Mouse (Mus musculus): ENCODE data around the gene Elof1. TPM values are rescaled to one million over a fixed set of nuclear protein-coding genes. Genes with fewer than 3 reads are reported as not detected.
"Not testable (repeated sequence)": the region's sequence is repeated elsewhere in the genome, so short reads cannot be mapped to it uniquely, and the experiment has no call there.

Elof1 gene
- polyA plus RNA-seq, 1 experiment from 2014 or later, result 75.6 TPM

DNA sequence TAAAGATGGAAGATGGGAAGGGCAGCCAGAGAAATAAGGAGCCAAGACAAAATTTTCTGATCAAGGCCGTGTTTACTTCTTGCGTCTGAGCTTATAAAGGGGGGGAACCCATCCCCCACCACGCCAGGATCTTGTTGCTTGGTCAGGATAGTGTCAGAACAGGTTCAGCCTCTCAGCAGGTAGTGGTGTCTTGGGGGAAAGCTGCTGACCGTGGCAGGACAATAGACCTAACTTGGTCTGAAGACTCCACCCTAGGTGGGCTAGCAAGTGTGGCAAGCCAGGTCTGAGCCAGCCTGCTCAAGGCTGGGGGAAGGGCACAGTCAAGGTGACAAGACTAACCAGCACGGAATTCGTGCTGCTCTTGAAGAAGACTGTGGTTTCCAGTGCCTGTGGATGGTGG is 44.3 kb upstream of the Elof1 start:
- Histone ChIP-seq H3K4me3 (ENCODE audit: low read depth, low read length) (no peak overlapping the region), H3K36me3 (replicated peaks; ENCODE audit: insufficient read depth, low read length) (peaks cover 8% of the 10 kb centered on the region), H3K9ac (replicated peaks) (no peak overlapping the region), H3K4me2 (ENCODE audit: low read depth, low read length) (no peak overlapping the region), H3K9me3 (ENCODE audit: low read length) (no peaks in the 10 kb centered on the region), H3K27me3 (ENCODE audit: insufficient read depth, low read length) (no peaks in the 10 kb centered on the region), H3K27ac (ENCODE audit: low read depth) (no peak overlapping the region), H3K4me1 (ENCODE audit: insufficient read depth) (peaks cover 18% of the 10 kb centered on the region)
- DNase-seq, result no peak
- no peak for ATAC-seq
- WGBS (ENCODE audit: insufficient replicate concordance), result 58% methylated on average over 6 of the region's 6 CpGs
- no peak for TF ChIP-seq CTCF (IDR thresholded peaks at IDR 0.05; ENCODE audit: low read depth)
- no peak for TF ChIP-seq EP300 (IDR thresholded peaks at IDR 0.05; ENCODE audit: low read depth)

DNA sequence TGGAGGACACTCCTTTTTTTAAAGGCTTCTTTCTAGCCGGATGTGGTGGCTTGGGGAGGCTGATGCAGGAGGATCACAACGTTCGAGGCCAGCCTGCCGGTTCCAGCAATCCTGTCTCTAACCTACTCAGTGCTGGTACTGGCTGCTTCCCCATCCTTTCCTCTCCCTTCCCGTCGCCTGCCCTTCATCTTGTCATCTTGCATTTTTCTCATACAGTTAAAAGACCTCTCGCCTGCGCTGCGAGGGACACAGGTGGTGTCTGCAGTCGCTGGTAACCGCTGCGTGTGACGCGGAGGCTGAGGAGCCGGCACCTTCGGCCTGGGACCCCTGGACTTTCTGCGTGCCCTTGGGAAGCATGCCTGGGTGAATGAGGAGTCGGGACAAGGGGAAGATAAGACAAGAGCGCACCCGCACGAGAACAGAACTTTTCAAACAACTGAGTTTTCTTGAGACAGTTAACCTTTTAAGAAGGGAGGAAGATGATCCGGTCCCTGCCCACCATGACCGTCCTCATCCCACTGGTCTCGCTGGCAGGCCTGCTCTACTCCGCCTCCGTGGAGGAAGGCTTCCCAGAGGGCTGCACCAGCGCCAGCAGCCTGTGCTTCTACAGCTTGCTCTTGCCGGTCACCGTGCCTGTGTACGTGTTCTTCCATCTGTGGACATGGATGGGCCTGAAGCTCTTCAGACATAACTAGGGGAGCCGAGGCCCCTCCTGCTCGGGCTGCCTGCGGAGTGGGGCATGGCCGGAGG is 40.7 kb upstream of the Elof1 start:
- Histone ChIP-seq H3K9ac (replicated peaks) (peak overlapping the region; percentile 90), H3K36me3 (replicated peaks; ENCODE audit: insufficient read depth, low read length) (peaks cover 8% of the 10 kb centered on the region), H3K4me1 (ENCODE audit: insufficient read depth) (peaks cover 18% of the 10 kb centered on the region), H3K27ac (ENCODE audit: low read depth) (no peak overlapping the region), H3K9me3 (ENCODE audit: low read length) (no peaks in the 10 kb centered on the region), H3K4me2 (ENCODE audit: low read depth, low read length) (peak overlapping the region; percentile 94), H3K27me3 (ENCODE audit: insufficient read depth, low read length) (no peaks in the 10 kb centered on the region), H3K4me3 (ENCODE audit: low read depth, low read length) (peak overlapping the region; percentile 70)
- WGBS (ENCODE audit: insufficient replicate concordance), result 72% methylated on average over 34 of the region's 34 CpGs
- ATAC-seq, result no peak
- no peak for DNase-seq
- TF ChIP-seq CTCF (IDR thresholded peaks at IDR 0.05; ENCODE audit: low read depth), result no peak
- no peak for TF ChIP-seq EP300 (IDR thresholded peaks at IDR 0.05; ENCODE audit: low read depth)

DNA sequence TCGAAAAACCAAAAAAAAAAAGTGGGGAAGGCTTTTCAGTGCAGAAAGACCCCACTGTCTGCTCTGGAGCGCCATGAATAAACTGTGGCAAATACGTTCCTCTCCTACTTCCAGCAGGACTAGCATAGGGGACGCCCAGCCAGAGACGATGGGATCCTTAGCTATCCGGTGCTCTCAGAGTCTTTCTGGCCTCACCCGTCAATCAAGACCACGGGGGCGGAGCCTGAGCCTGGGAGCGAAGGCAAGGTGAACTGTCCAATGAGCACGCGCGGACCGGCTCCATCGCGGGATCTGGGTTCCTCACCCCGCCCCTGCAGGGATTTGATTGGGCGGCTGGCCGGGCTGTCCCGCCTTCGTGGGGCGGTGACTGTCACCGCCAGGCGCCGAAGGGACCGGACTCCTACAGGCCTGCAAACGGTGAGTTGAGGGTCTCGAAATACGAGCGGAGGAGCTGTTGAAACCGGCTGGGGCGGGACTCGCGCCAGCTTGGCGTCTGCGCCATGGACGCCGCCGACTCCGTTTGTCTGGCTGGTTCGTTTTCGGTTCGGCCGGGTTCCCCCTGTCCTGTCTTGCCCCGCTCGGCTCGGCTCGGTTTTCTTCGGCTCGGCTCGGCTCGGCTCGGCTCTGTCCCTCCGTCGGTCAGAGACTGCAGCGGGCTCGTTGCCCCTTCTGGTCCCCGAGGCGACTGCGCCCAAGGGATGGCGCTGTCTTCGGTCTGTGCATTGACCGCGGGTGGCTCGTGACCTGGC is 39.7 kb upstream of the Elof1 start, which contains the start of gene Pigyl:
TSS of gene Pigyl (plus strand) at position 350 of the 749 bp plus-strand sequence.
- H3K4me1 ChIP-seq (ENCODE audit: insufficient read depth), result peaks cover 18% of the 10 kb centered on the region
- under 1% methylated on average over 61 of the region's 65 CpGs for WGBS (ENCODE audit: insufficient replicate concordance)
- ATAC-seq, result peak; percentile 99

DNA sequence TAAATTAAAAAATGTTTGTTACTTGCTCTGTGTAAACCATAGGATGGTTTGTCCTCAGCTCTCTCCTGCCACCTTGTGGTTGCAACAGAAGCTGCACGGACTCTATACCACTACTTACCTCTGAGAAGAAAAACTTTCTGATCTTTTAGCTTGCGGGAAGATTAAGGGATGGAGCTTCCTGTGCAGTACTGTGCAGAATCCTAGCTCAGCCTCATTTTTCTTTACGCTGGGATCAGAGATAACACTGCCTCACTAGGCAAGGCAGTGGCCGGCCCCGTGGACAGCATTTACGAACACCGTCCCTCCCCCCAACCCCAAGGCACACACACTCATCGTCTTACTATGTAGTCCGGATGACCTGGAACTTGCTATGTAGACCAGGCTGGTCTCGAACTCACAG is 38.6 kb upstream of the Elof1 start:
- WGBS (ENCODE audit: insufficient replicate concordance), result 13% methylated on average over 10 of the region's 10 CpGs
- peak overlapping the region; percentile 31; the same call in 1 of the 2 replicates for H3K9ac ChIP-seq (replicated peaks)

More for the DNA sequence above, 39.7 kb upstream of the Elof1 start, which contains the start of gene Pigyl:
- peak within 1 kb of the TSS; percentile 94 for H3K4me2 ChIP-seq (ENCODE audit: low read depth, low read length)
- H3K27me3 ChIP-seq (ENCODE audit: insufficient read depth, low read length), result no peaks in the 10 kb centered on the region
- no peaks in the 10 kb centered on the region for H3K9me3 ChIP-seq (ENCODE audit: low read length)
- peak within 1 kb of the TSS; percentile 70 for H3K4me3 ChIP-seq (ENCODE audit: low read depth, low read length)
- H3K36me3 ChIP-seq (replicated peaks; ENCODE audit: insufficient read depth, low read length), result peaks cover 8% of the 10 kb centered on the region
- peak; percentile 99 for DNase-seq
- peak within 1 kb of the TSS; percentile 90 for H3K9ac ChIP-seq (replicated peaks)
- H3K27ac ChIP-seq (ENCODE audit: low read depth), result peak within 1 kb of the TSS; percentile 73
- TF ChIP-seq CTCF (IDR thresholded peaks at IDR 0.05; ENCODE audit: low read depth) (peak; percentile 32), EP300 (IDR thresholded peaks at IDR 0.05; ENCODE audit: low read depth) (no peak)

DNA sequence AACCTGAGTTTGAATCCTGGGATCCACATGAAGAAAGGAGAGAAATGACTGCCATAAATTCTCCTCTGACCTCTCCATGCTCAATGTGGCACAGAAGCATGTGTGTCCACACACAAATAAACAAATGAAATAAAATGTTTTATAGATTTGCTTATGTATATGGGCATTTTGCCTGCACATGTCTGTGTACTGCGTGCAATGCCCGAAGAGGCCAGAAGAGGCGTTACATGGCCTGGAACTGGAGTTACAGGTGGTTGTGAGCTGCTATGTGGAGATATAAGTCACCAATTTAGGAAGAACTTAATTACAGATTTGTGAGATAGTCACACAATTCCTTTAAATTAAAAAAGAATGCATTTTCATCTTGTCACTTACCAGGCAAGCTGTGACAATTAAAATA is 36.8 kb upstream of the Elof1 start:
- Histone ChIP-seq H3K9ac (replicated peaks) (no peak overlapping the region), H3K27me3 (ENCODE audit: insufficient read depth, low read length) (no peaks in the 10 kb centered on the region), H3K9me3 (ENCODE audit: low read length) (no peaks in the 10 kb centered on the region), H3K4me2 (ENCODE audit: low read depth, low read length) (no peak overlapping the region), H3K36me3 (replicated peaks; ENCODE audit: insufficient read depth, low read length) (peaks cover 8% of the 10 kb centered on the region), H3K27ac (ENCODE audit: low read depth) (no peak overlapping the region), H3K4me3 (ENCODE audit: low read depth, low read length) (no peak overlapping the region), H3K4me1 (ENCODE audit: insufficient read depth) (peaks cover 23% of the 10 kb centered on the region)
- no peak for DNase-seq
- ATAC-seq, result no peak
- 83% methylated on average over 3 of the region's 3 CpGs for WGBS (ENCODE audit: insufficient replicate concordance)
- TF ChIP-seq CTCF (IDR thresholded peaks at IDR 0.05; ENCODE audit: low read depth) (peak; percentile 21; the same call in 1 of the 2 replicates), EP300 (IDR thresholded peaks at IDR 0.05; ENCODE audit: low read depth) (no peak)

More for the DNA sequence above, 38.6 kb upstream of the Elof1 start:
- ATAC-seq (peak; percentile 20; the same call in 1 of the 2 replicates), DNase-seq (peak; percentile 81)
- H3K4me1 ChIP-seq (ENCODE audit: insufficient read depth), result peaks cover 18% of the 10 kb centered on the region
- H3K27ac ChIP-seq (ENCODE audit: low read depth), result no peak overlapping the region
- H3K9me3 ChIP-seq (ENCODE audit: low read length), result no peaks in the 10 kb centered on the region
- H3K36me3 ChIP-seq (replicated peaks; ENCODE audit: insufficient read depth, low read length), result peaks cover 8% of the 10 kb centered on the region
- peak overlapping the region; percentile 94 for H3K4me2 ChIP-seq (ENCODE audit: low read depth, low read length)
- TF ChIP-seq EP300 (IDR thresholded peaks at IDR 0.05; ENCODE audit: low read depth) (no peak), CTCF (IDR thresholded peaks at IDR 0.05; ENCODE audit: low read depth) (peak; percentile 91)
- H3K4me3 ChIP-seq (ENCODE audit: low read depth, low read length), result peak overlapping the region; percentile 23
- no peaks in the 10 kb centered on the region for H3K27me3 ChIP-seq (ENCODE audit: insufficient read depth, low read length)

DNA sequence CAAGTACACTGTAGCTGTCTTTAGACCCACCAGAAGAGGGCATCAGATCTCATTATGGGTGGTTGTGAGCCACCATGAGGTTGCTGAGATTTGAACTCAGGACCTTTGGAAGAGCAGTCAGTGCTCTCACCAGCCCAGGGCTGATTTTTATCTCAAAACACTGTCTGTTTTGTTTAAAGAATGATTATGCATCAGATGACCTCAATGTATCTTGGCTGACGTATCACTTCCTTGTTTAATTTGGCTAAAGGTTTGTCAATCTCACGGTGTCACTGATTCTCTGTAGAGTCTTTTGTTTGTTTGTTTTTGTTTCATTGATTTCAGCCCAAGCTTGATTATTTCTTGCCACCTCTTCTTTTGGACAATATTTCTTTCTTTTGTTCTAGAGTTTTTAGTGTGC is 34.0 kb upstream of the Elof1 start:
- no peak overlapping the region for H3K4me3 ChIP-seq (ENCODE audit: low read depth, low read length)
- 50% methylated on average over 2 of the region's 2 CpGs for WGBS (ENCODE audit: insufficient replicate concordance)
- TF ChIP-seq CTCF (IDR thresholded peaks at IDR 0.05; ENCODE audit: low read depth) (no peak), EP300 (IDR thresholded peaks at IDR 0.05; ENCODE audit: low read depth) (no peak)
- ATAC-seq (peak; percentile 28; the same call in 1 of the 2 replicates), DNase-seq (no peak)
- no peak overlapping the region for H3K27ac ChIP-seq (ENCODE audit: low read depth)
- no peaks in the 10 kb centered on the region for H3K9me3 ChIP-seq (ENCODE audit: low read length)
- no peak overlapping the region for H3K9ac ChIP-seq (replicated peaks)
- H3K27me3 ChIP-seq (ENCODE audit: insufficient read depth, low read length), result no peaks in the 10 kb centered on the region
- peaks cover 8% of the 10 kb centered on the region for H3K4me1 ChIP-seq (ENCODE audit: insufficient read depth)
- H3K4me2 ChIP-seq (ENCODE audit: low read depth, low read length), result no peak overlapping the region
- H3K36me3 ChIP-seq (replicated peaks; ENCODE audit: insufficient read depth, low read length), result no peaks in the 10 kb centered on the region

DNA sequence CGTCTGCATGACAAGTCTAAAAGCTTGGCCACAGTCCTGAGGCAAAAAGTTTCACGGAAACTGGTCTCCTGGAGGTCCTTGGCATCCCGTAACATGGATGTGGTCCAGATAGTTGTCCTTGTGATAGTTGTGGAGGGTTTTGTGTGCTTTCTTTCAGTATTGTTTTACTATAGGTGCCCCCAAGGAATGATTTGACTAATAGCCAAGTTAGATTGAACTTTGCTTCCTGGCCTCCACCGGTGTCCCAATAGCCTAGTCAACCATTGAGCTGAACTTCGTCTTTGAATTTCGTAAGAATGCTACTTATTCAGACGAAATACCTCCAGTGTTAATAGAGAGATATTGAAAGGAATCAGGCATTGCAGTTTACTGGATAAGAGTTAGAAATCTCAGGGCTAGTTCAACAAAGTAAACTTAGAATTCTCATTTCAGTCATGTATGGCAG is 33.3 kb upstream of the Elof1 start:
- not testable (repeated sequence) for H3K27ac ChIP-seq (ENCODE audit: low read depth); H3K36me3 ChIP-seq (replicated peaks; ENCODE audit: insufficient read depth, low read length); H3K4me2 ChIP-seq (ENCODE audit: low read depth, low read length); DNase-seq; H3K9ac ChIP-seq (replicated peaks); H3K4me3 ChIP-seq (ENCODE audit: low read depth, low read length); H3K27me3 ChIP-seq (ENCODE audit: insufficient read depth, low read length); H3K9me3 ChIP-seq (ENCODE audit: low read length); H3K4me1 ChIP-seq (ENCODE audit: insufficient read depth)
- peak; percentile 66 for ATAC-seq
- 57% methylated on average over 7 of the region's 7 CpGs for WGBS (ENCODE audit: insufficient replicate concordance)

All from liver, postnatal 0 days (tissue).